Mouse (Mus musculus) midbrain, embryonic 13.5 days (tissue): ENCODE data around the gene Mbtps2. TPM values are rescaled to one million over a fixed set of nuclear protein-coding genes. Genes with fewer than 3 reads are reported as not detected.

Experiments used
- ATAC-seq: fragments of 200-750 bp; cut with Nextera tagmentation; 2 replicates; pipeline ENCODE4 v1.8.0; 2017; ENCODE audit warnings: mild to moderate bottlenecking, moderate TSS enrichment, moderate library complexity
- H3K27ac ChIP-seq: fragments of 300-500 bp; sonication (generic); 2 replicates; pipeline ENCODE4 v1.5.1; 2015; ENCODE audit warnings: inconsistent platforms, mild to moderate bottlenecking, moderate library complexity
- H3K27me3 ChIP-seq: fragments of 300-500 bp; sonication (generic); 2 replicates; pipeline ENCODE4 v1.6.1; 2015; ENCODE audit warnings: mild to moderate bottlenecking, inconsistent platforms
- H3K36me3 ChIP-seq: fragments of 300-500 bp; sonication (generic); 2 replicates; pipeline ENCODE4 v1.6.1; 2015; ENCODE audit warnings: mild to moderate bottlenecking, inconsistent platforms
- H3K4me1 ChIP-seq: fragments of 300-500 bp; sonication (generic); replicated peaks from 2 replicates; pipeline ENCODE4 v1.6.1; 2015; ENCODE audit warnings: inconsistent platforms
- H3K4me2 ChIP-seq: fragments of 300-500 bp; sonication (generic); replicated peaks from 2 replicates; pipeline ENCODE4 v1.6.1; 2015; ENCODE audit warnings: moderate library complexity, mild to moderate bottlenecking, inconsistent platforms
- H3K4me3 ChIP-seq: fragments of 300-500 bp; sonication (generic); replicated peaks from 2 replicates; pipeline ENCODE4 v1.5.1; 2015; ENCODE audit warnings: mild to moderate bottlenecking, inconsistent platforms
- H3K9ac ChIP-seq: fragments of 300-500 bp; sonication (generic); replicated peaks from 2 replicates; pipeline ENCODE4 v1.6.1; 2015; ENCODE audit warnings: mild to moderate bottlenecking, inconsistent platforms
- H3K9me3 ChIP-seq: fragments of 300-500 bp; sonication (generic); 2 replicates; pipeline ENCODE4 v1.6.1; 2016; ENCODE audit warnings: mild to moderate bottlenecking, inconsistent platforms
- WGBS: fragments of 180-500 bp; shearing (Covaris S2); methylation state at CpG from one replicate; pipeline ENCODE4 v1.1.7; 2015; 5-methylcytosine and 5-hydroxymethylcytosine counted together
- polyA plus RNA-seq: library from polyadenylated mRNA; unstranded; fragments of >200 nt; fragmentation: Nextera tagmentation; extraction: Ambion mirVana; gene quantifications from 2 replicates; pipeline ENCODE4 v1.2.1, GENCODE M21; 2015

Mbtps2 gene
- polyA plus RNA-seq: 25.1 and 25.3 TPM in 2 replicates

DNA sequence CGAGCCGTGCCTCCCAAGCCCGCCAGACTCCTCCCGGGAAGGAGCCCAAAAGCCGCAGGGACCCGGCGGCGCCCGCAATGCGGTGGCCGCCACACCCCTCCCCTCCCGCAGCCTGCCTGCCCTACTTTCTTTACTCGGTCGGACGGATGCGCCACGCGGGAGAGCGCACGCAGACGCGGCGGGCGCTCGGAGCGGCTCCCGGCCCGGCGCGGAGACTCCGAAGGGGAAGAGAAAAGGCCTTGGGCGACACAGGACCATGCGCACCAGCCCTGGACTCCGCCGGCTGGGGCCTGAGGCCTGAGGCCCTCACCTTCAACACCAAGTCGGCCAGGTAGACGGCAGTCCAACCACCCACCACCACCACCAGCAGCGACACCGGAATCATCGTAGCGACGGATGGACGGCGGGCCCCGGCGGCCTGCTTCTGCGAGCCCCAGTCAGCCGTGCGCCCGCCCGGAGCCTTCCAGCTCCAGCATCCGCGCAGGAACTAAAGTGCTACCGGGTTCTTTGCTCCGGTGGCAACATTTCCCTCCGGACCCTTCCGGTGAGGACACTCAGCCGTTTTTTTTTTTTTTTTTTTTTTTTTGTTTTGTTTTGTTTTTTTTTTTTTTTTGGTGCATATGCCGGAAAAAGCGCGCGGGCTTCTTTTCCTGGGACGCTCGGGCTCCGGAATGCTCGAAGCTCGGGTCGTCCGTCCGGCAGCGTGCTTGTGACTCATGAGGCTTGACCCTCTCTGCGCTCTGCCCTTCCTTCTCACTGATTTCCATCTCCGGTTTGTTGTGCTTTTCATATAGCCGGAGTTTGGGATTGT is at the start of gene Mbtps2:
Mbtps2 (minus strand) TSS at position 530 of the 811 bp plus-strand sequence.
- peak within 1 kb of the TSS; percentile 80 for H3K9ac ChIP-seq
- H3K27ac ChIP-seq: peak within 1 kb of the TSS; percentile 89
- H3K4me2 ChIP-seq: peak within 1 kb of the TSS; percentile 53
- H3K27me3 ChIP-seq: peaks cover 4% of the 10 kb centered on the region; the same call in 1 of the 2 replicates
- no peaks in the 10 kb centered on the region for H3K9me3 ChIP-seq
- no peaks in the 10 kb centered on the region for H3K36me3 ChIP-seq
- peaks cover 19% of the 10 kb centered on the region for H3K4me1 ChIP-seq
- 29% methylated on average over 70 of the region's 74 CpGs for WGBS
- ATAC-seq: peak; percentile 84
- peak within 1 kb of the TSS; percentile 61 for H3K4me3 ChIP-seq

GRCm38 (mm10) chrX:157646399-157646798 is 47.9 kb upstream of the Mbtps2 start:
- Histone ChIP-seq H3K9me3 (no peaks in the 10 kb centered on the region), H3K9ac (no peak overlapping the region), H3K4me2 (no peak overlapping the region), H3K4me3 (no peak overlapping the region), H3K27me3 (no peaks in the 10 kb centered on the region), H3K36me3 (no peaks in the 10 kb centered on the region), H3K4me1 (no peaks in the 10 kb centered on the region), H3K27ac (no peak overlapping the region)
- no peak for ATAC-seq
- WGBS: 86% methylated on average over 1 of the region's 1 CpGs

DNA sequence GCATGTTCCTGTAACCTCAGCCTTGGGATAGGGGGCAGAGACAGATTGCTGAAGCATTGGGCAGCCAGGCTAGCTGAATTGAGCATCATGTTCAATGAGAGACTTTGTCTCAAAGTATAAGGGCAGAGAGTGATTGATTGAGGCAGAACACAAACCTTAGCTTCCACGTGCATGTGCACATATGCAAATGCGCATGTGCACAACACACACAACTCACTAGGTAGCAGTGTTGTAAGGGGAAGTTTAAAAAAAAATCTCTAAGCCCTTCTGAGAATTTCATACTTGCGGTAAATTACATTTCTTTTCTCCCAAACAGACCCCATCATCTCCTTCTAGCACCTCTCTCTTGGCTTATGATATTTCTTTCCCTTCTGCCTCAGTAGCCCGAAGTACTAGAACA is 46.2 kb upstream of the Mbtps2 start:
- H3K4me1 ChIP-seq: no peaks in the 10 kb centered on the region
- H3K4me3 ChIP-seq: no peak overlapping the region
- no peaks in the 10 kb centered on the region for H3K9me3 ChIP-seq
- no peaks in the 10 kb centered on the region for H3K36me3 ChIP-seq
- no peak overlapping the region for H3K4me2 ChIP-seq
- 79% methylated on average over 4 of the region's 4 CpGs for WGBS
- no peaks in the 10 kb centered on the region for H3K27me3 ChIP-seq
- H3K9ac ChIP-seq: no peak overlapping the region
- H3K27ac ChIP-seq: no peak overlapping the region
- ATAC-seq: no peak

- WGBS: 34% methylated on average over 3 of the region's 3 CpGs
- H3K27ac ChIP-seq: no peak overlapping the region
- H3K9me3 ChIP-seq: no peaks in the 10 kb centered on the region
- no peaks in the 10 kb centered on the region for H3K36me3 ChIP-seq
- ATAC-seq: 0 out of 2 replicates have a peak, but pooled peaks have one; percentile 58
- H3K4me1 ChIP-seq: no peaks in the 10 kb centered on the region
- no peak overlapping the region for H3K9ac ChIP-seq
- no peak overlapping the region for H3K4me2 ChIP-seq
- no peak overlapping the region for H3K4me3 ChIP-seq
- no peaks in the 10 kb centered on the region for H3K27me3 ChIP-seq
These were observed 45.8 kb upstream of the Mbtps2 start for GRCm38 (mm10) chrX:157644300-157644699.

GRCm38 (mm10) chrX:157642856-157643255 is 44.3 kb upstream of the Mbtps2 start:
- ATAC-seq: no peak
- Histone ChIP-seq H3K36me3 (no peaks in the 10 kb centered on the region), H3K4me1 (no peaks in the 10 kb centered on the region), H3K4me3 (no peak overlapping the region), H3K9ac (no peak overlapping the region), H3K4me2 (no peak overlapping the region), H3K27ac (no peak overlapping the region), H3K9me3 (no peaks in the 10 kb centered on the region), H3K27me3 (no peaks in the 10 kb centered on the region)
- WGBS: 85% methylated on average over 5 of the region's 5 CpGs

GRCm38 (mm10) chrX:157637253-157637652 is 38.7 kb upstream of the Mbtps2 start:
- 88% methylated on average over 1 of the region's 1 CpGs for WGBS
- Histone ChIP-seq H3K4me1 (no peaks in the 10 kb centered on the region), H3K27me3 (no peaks in the 10 kb centered on the region), H3K9me3 (no peaks in the 10 kb centered on the region), H3K36me3 (no peaks in the 10 kb centered on the region), H3K4me3 (no peak overlapping the region), H3K27ac (no peak overlapping the region), H3K4me2 (no peak overlapping the region), H3K9ac (no peak overlapping the region)
- ATAC-seq: no peak

- Histone ChIP-seq H3K4me2 (no peak overlapping the region), H3K4me3 (no peak overlapping the region), H3K9me3 (no peaks in the 10 kb centered on the region), H3K9ac (no peak overlapping the region), H3K4me1 (no peaks in the 10 kb centered on the region), H3K27me3 (no peaks in the 10 kb centered on the region), H3K36me3 (no peaks in the 10 kb centered on the region), H3K27ac (no peak overlapping the region)
- ATAC-seq: peak; percentile 56
- WGBS: 44% methylated on average over 3 of the region's 3 CpGs
These were observed 35.3 kb upstream of the Mbtps2 start for GRCm38 (mm10) chrX:157633676-157634414.

GRCm38 (mm10) chrX:157630341-157630740 is 31.8 kb upstream of the Mbtps2 start:
- no peak overlapping the region for H3K4me2 ChIP-seq
- 0 out of 2 replicates have a peak, but pooled peaks cover 3% of the 10 kb centered on the region for H3K9me3 ChIP-seq
- no peak overlapping the region for H3K27ac ChIP-seq
- ATAC-seq: no peak
- H3K36me3 ChIP-seq: no peaks in the 10 kb centered on the region
- no peak overlapping the region for H3K9ac ChIP-seq
- H3K4me1 ChIP-seq: no peaks in the 10 kb centered on the region
- 76% methylated on average over 4 of the region's 4 CpGs for WGBS
- H3K4me3 ChIP-seq: no peak overlapping the region
- H3K27me3 ChIP-seq: no peaks in the 10 kb centered on the region

DNA sequence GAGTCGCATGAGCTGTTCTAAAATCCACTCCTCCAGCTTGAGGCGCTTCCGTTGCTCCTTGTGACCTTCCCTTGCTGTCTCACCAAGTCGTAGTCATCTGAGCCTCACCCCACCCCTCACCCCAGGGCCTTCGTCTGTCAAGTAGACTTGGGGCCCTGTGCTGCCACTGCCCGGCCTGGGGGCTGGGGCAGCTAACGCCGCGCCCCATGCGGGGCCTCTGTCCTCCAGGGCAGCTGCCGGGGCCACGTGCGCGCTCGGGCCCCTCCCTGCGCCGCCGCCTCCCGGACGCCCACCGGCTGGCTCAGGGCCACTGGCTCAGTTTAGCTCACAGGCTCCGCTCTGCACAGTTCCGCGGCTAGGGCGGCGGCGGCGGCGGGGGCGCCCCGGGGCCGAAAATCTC is 14.4 kb upstream of the Mbtps2 start:
- H3K4me2 ChIP-seq: peak overlapping the region; percentile 36
- no peak overlapping the region for H3K27ac ChIP-seq
- H3K9me3 ChIP-seq: no peaks in the 10 kb centered on the region
- no peaks in the 10 kb centered on the region for H3K36me3 ChIP-seq
- 0 out of 2 replicates have a peak, but pooled peaks cover 3% of the 10 kb centered on the region for H3K4me1 ChIP-seq
- H3K4me3 ChIP-seq: peak overlapping the region; percentile 12; the same call in 1 of the 2 replicates
- H3K9ac ChIP-seq: no peak overlapping the region
- ATAC-seq: no peak
- WGBS: 38% methylated on average over 31 of the region's 32 CpGs
- H3K27me3 ChIP-seq: no peaks in the 10 kb centered on the region

GRCm38 (mm10) chrX:157601450-157601849 is 2.9 kb upstream of the Mbtps2 start:
- H3K9ac ChIP-seq: no peak overlapping the region
- 19% methylated on average over 3 of the region's 3 CpGs for WGBS
- H3K4me2 ChIP-seq: no peak overlapping the region
- no peaks in the 10 kb centered on the region for H3K9me3 ChIP-seq
- H3K36me3 ChIP-seq: no peaks in the 10 kb centered on the region
- H3K27me3 ChIP-seq: peaks cover 2% of the 10 kb centered on the region; the same call in 1 of the 2 replicates
- peaks cover 9% of the 10 kb centered on the region for H3K4me1 ChIP-seq
- no peak overlapping the region for H3K4me3 ChIP-seq
- no peak for ATAC-seq
- no peak overlapping the region for H3K27ac ChIP-seq

GRCm38 (mm10) chrX:157597585-157598185 is 830 bp downstream of the Mbtps2 start:
- 0 out of 2 replicates have a peak, but pooled peaks have one; percentile 7 for ATAC-seq
- H3K4me2 ChIP-seq: peak overlapping the region; percentile 53
- peaks cover 19% of the 10 kb centered on the region for H3K4me1 ChIP-seq
- H3K9me3 ChIP-seq: no peaks in the 10 kb centered on the region
- peak overlapping the region; percentile 61 for H3K4me3 ChIP-seq
- H3K27me3 ChIP-seq: peaks cover 4% of the 10 kb centered on the region; the same call in 1 of the 2 replicates
- 21% methylated on average over 17 of the region's 17 CpGs for WGBS
- H3K9ac ChIP-seq: peak overlapping the region; percentile 80
- H3K27ac ChIP-seq: peak overlapping the region; percentile 89
- H3K36me3 ChIP-seq: no peaks in the 10 kb centered on the region
